Mouse (Mus musculus): Measurements from ENCODE around the gene Jazf1. TPM values are rescaled to one million over a fixed set of nuclear protein-coding genes. Genes with fewer than 3 reads are reported as not detected.
A peak's percentile ranks its signal among the peaks of the same experiment; 100 is the strongest.

Jazf1 gene
- total RNA-seq, 2 experiments from 2014 or later: 0.34 to 0.52 TPM

- DNase-seq (ENCODE audit: low spot score): no peak
Observed at GRCm38 (mm10) chr6:52917471-52917870, 151.0 kb downstream of the Jazf1 start.

DNA sequence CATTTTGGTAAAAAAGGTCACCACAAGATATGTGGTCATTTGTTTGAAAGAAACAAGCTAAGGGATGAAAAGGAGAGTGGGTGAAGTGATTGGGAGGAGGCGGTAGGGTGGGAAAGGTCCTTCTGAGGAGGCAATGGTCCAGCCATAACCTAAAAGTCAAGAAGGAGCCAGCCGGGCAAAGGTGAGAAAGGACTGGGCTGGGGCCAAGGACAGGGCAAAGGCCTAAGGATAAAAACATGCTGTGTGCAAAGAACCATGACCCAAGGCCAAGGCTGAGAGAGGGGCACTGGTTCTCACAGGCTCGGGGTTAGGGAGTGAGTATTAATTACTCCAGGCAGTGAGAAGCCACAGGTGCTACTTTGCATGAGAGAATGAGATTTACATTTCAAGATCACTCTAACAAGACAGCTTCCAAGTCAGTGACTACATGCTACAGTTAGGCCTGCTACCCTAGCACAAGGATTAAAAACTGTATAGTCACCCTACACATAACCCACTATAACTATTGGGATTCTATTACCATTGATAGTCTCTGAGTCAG is 151.5 kb downstream of the Jazf1 start:
- DNase-seq (ENCODE audit: low spot score): no peak

GRCm38 (mm10) chr6:52914921-52915320 is 153.5 kb downstream of the Jazf1 start:
- no peak for DNase-seq (ENCODE audit: low spot score)

GRCm38 (mm10) chr6:52912143-52912918 is 156.1 kb downstream of the Jazf1 start:
- DNase-seq (ENCODE audit: low spot score): no peak

DNA sequence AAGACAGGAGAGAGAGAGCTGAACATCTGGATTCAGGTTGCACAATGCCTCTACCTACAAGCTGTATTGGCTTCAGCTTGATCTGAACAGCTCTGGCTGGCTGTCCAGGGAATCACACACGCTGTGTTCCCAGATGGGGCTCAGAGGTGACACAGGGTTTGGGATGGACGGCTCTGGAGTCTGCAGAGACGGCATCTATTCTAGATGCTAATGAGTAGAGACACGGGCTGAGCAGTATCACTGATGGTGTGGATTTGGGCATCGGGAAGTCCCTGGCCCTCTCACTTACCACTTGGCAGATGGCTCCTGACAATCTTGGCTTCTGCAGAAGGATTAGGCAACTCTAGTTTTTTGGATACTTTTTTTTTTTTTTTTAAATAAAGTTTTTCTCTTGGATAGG is 161.6 kb downstream of the Jazf1 start:
- peak; percentile 9 for DNase-seq (ENCODE audit: low spot score)

GRCm38 (mm10) chr6:52905100-52905499 is 163.3 kb downstream of the Jazf1 start:
- DNase-seq (ENCODE audit: low spot score): no peak

DNA sequence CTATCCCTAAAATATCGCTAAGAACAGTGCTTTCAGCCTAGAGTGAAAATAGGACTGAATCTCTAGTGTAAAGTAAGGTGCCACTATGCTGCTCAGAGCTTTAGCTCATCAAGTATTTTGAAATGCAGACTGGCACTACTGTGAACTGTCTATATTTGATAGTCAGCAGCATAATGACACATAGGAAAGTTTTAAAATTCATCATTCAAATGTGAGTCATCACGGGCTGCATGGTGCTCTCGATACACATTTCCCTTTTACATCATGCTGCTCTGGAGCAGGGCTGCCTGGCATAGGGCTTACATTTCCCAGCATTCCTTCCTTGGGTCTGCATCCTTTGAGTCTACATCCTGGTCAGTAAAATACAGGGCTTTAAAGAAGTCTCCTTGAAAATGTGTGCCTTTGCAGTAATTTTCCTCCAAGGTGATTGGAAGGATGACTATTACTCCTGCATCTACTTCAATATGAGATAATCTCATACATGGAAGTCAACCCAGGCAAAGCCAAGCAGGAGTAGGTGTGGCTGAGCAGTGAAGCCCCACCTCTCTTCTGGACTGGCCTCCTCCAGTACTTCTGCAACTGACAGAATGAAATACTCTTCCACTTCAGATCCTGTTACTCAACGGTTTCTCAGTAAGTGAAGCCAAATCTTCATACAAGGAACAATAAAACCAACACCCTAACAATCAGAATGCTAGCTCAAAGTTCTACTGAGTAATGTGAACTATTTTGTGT is 165.0 kb downstream of the Jazf1 start:
- DNase-seq (ENCODE audit: low spot score): no peak

DNA sequence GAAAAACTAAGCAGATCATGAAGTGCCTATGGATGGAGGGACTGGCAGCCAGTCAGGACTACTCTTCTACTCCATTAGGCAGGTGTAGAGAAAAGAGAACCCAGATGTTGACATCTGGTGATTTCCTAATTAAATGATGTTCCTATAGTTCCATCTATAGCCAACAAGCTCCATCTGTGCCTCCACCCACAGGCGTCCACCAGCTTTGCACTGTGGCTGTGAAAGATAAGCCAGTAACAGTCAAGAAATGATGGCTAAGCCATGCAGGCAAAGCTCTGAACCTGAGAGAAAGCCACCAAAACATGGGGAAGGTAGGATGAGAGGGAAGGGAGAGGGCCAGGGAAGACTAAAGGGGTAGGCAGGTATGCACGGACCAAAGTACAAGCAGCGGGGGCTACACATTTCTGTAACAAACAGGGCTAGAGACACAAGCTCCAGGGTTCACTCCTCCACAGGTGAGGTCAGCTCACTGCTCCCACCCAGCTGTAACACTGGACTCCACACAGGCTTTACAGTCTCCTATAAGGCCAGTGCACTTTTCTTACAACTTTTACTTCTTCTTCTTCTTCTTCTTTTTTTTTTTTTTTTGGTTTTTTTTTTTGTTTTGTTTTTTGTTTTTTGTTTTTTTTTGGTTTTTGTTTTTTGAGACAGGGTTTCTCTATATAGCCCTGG is 168.7 kb downstream of the Jazf1 start:
- no peak for DNase-seq (ENCODE audit: low spot score)

GRCm38 (mm10) chr6:52895075-52895474 is 173.4 kb downstream of the Jazf1 start:
- DNase-seq (ENCODE audit: low spot score): no peak

- no peak for DNase-seq (ENCODE audit: low spot score)
Observed at GRCm38 (mm10) chr6:52894501-52894823, 174.0 kb downstream of the Jazf1 start.

DNA sequence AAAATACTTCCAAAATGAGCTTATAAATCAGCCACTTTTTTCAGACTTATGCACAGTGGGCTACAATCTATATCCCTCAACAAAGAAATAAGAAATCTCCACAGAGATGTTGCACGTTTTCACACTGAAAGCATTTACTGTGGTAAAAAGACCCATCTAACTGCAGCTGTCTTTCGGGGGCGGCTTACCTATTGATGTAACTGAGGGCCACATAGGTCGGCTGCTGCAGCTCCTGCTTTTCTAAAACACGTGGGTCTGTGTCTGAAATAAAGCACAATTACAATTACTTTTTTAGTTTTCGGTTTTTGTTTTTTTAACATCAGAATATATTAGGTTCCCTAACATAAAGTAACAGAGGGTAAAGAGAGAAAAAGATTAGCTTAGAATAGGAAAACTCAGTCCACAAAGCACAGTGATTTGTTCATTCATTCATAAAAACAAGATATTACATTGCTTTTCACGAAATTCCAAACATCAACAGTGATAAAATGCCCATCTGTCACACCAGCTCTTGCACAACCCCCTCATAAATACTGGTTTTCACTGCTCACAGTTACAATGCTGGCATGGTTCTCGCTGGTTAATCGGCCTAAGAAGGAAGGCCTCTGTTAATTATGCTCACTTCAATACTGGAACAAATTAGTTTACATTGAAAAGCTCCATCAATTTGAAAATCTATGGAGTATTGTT is 174.5 kb downstream of the Jazf1 start:
- DNase-seq (ENCODE audit: low spot score): no peak

GRCm38 (mm10) chr6:52892978-52893377 is 175.5 kb downstream of the Jazf1 start:
- DNase-seq (ENCODE audit: low spot score): no peak

GRCm38 (mm10) chr6:52887541-52888203 is 180.8 kb downstream of the Jazf1 start:
- no peak for DNase-seq (ENCODE audit: low spot score)

DNA sequence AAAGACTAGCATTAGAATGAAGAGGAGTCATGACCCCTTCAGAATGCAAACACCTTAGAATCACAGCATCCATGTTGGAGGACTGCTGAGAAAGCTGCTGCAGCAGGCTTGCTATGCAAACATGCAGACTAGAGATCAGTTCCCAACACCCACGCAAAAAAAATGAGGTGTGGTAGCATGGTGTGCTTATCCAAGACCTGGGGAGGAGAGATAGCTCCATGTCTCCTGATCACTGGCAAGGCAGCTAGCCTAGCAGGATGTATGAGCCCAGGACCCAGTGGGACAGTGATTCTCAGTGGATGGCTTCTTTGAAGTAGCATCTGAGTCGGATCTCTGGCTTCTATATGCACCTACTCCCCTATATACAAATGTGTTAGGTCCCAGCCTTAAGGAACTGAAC is 184.7 kb downstream of the Jazf1 start:
- DNase-seq (ENCODE audit: low spot score): no peak

GRCm38 (mm10) chr6:52877176-52877575 is 191.3 kb downstream of the Jazf1 start:
- DNase-seq (ENCODE audit: low spot score): no peak

DNA sequence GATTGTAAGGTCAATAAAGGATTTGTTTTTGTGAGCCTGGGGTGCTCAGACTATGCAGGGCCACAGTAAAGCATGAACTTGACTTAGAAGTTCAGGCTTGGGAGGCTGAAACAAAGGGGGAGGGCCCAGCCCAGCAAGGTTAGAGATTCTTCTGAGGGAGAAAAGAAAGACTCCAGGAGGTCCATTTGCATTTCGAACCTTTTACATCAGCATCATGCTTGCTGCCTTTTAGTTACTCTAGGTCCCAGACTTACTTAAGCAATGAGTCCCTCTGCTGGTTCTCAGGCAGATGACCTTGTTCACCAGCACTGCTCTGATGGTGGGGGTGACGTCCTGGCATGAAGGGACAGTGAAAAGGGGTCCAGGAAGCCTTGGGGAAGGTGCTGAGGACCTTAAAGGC is 197.1 kb downstream of the Jazf1 start:
- no peak for DNase-seq (ENCODE audit: low spot score)

DNA sequence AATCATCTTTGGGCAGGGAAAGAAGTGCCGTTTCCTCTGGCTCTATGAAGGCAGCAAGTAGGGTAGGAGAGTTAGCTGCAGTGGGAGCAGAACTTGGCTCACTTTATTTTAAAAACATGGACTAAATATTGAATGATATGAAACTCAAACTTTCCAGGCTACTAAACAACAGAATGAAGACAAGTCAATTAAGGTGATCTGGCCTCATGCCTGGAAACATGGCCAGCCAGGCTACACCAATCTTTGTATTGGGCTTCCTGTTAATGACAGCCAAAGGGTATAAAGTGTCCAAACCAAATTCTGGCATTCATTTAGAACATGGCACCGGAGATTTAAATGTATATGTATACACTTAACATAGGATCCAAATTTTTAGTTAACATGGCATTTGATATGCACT is 199.2 kb downstream of the Jazf1 start:
- DNase-seq (ENCODE audit: low spot score): no peak

GRCm38 (mm10) chr6:52868352-52868751 is 200.1 kb downstream of the Jazf1 start:
- no peak for DNase-seq (ENCODE audit: low spot score)

- DNase-seq (ENCODE audit: low spot score): peak; percentile 78
Observed at GRCm38 (mm10) chr6:52861928-52862327, 206.5 kb downstream of the Jazf1 start.

DNA sequence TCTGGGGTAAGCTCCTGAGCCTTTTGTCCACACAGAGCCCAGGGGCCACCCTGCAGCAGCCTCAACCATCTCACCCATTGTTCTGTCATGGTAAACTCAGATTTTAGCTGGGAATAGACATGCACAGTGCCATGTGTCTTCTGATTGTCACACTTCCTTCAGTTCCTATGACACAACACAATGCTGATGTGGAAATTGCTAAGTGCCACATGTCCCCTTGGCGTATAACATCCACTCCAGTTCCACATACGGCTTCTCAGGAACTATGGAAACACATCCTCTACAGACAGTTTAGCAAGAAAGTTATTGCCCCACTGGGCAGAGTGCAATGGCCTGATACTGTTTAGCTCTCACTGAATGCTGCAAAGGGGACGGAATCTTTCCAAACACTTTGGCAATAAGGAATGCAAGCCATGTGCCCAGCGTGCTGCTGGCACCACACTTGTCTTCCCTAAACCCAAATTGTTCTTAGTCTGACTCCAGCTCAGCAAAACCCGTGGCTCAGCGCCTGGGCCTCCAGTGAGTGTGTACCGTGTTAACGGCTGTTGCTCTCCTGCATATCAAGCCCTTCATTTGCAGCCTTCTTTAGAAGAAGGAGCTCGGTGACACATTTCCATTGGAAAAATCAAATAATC is 207.1 kb downstream of the Jazf1 start:
- no peak for DNase-seq (ENCODE audit: low spot score)

DNA sequence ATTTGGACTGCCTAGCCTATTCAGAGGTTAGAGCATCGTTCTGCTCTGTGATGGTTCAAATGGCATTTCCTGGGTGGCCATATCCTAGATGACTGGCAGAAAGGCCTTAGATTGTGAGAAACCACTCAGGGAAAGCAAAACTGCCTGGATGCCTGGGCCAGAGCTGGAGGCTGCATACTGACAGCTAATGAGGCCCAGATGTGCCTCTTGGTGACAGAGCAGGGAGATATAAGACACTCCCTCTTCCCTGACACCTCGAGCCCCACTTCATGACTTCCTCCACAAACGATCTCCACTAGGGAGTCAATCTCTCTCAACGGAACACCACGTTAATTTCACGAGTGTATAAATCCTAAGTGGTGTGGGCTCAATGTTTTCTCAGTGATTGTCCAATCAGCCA is 207.7 kb downstream of the Jazf1 start:
- no peak for DNase-seq (ENCODE audit: low spot score)
